Comparison of ENCODE assay signal across 10 mouse cellular contexts in genomic region chr3:137680923-137681322, GRCm38 (mm10). TPM values are rescaled to one million over a fixed set of nuclear protein-coding genes. Genes with fewer than 3 reads are reported as not detected.
DNase-seq lines count a peak whose midpoint lies in the region; ATAC-seq and TF ChIP-seq lines count a peak whose summit lies in the region.
"Had no signal": no experiment of that assay in that cellular context is flagged by ENCODE, and none has a peak within 500 bp of the region (broad histone marks: within the 10 kb centered on the region; RNA-seq: fewer than 3 reads in every experiment).

No protein-coding gene starts in this region.

- H3K4me3 ChIP-seq in forebrain, postnatal 0 days (ENCODE audit: low read depth, low read length): no peak overlapping the region
- no peak overlapping the region for H3K4me3 ChIP-seq in hindbrain, embryonic 11.5 days (ENCODE audit: low read depth, low read length)
- H3K4me3 ChIP-seq in neural tube, embryonic 12.5 days: no peak overlapping the region
- no peak overlapping the region for H3K4me3 ChIP-seq in thymus, adult 2 months (ENCODE audit: control insufficient read depth, insufficient read depth, low read length)
- H3K4me3 ChIP-seq: limb, embryonic 12.5 days had no signal

- ATAC-seq in Patski: no peak
- ATAC-seq in forebrain, postnatal 0 days: peak; percentile 64
- ATAC-seq in hindbrain, embryonic 11.5 days (ENCODE audit: low FRiP score): peak; percentile 53
- peak; percentile 81 for ATAC-seq in neural tube, embryonic 12.5 days (ENCODE audit: low FRiP score, low read depth)

- no peak for TF ChIP-seq CTCF in Patski (IDR thresholded peaks at IDR 0.05)
- TF ChIP-seq CTCF in forebrain, postnatal 0 days (IDR thresholded peaks at IDR 0.05; ENCODE audit: low read depth): no peak
- TF ChIP-seq CTCF in thymus, adult 2 months (IDR thresholded peaks at IDR 0.05; ENCODE audit: borderline replicate concordance, control insufficient read depth, extremely low read depth, insufficient read depth, low read length, poor library complexity): no peak

- 5% methylated on average over 3 of the region's 3 CpGs for WGBS in forebrain, postnatal 0 days
- WGBS in hindbrain, embryonic 11.5 days: 17% methylated on average over 3 of the region's 3 CpGs
- 5% methylated on average over 3 of the region's 3 CpGs for WGBS in neural tube, embryonic 12.5 days
- WGBS in thymus, adult 2 months: 16% methylated on average over 3 of the region's 3 CpGs

- H3K9ac ChIP-seq in forebrain, postnatal 0 days: no peak overlapping the region; the same call in 1 of the 2 replicates
- H3K9ac ChIP-seq in hindbrain, embryonic 11.5 days (ENCODE audit: low read depth, low read length): no peak overlapping the region
- no peak overlapping the region for H3K9ac ChIP-seq in neural tube, embryonic 12.5 days
- H3K9ac ChIP-seq: limb, embryonic 12.5 days had no signal

- peak overlapping the region; percentile 35; the same call in 1 of the 2 replicates for H3K27ac ChIP-seq in forebrain, postnatal 0 days (ENCODE audit: low read depth, low read length)
- H3K27ac ChIP-seq in hindbrain, embryonic 11.5 days (ENCODE audit: low read depth, low read length): peak overlapping the region; percentile 58; the same call in 1 of the 2 replicates
- H3K27ac ChIP-seq in neural tube, embryonic 12.5 days: no peak overlapping the region
- H3K27ac ChIP-seq in thymus, adult 2 months (ENCODE audit: control insufficient read depth, insufficient read depth, low read length): no peak overlapping the region
- H3K27ac ChIP-seq: limb, embryonic 12.5 days had no signal

- H3K27me3 ChIP-seq in Patski: no peaks in the 10 kb centered on the region
- H3K27me3 ChIP-seq in forebrain, postnatal 0 days (ENCODE audit: insufficient read depth, low read length): no peaks in the 10 kb centered on the region
- H3K27me3 ChIP-seq in hindbrain, embryonic 11.5 days (ENCODE audit: control insufficient read depth, insufficient read depth, low read length): no peaks in the 10 kb centered on the region
- no peaks in the 10 kb centered on the region for H3K27me3 ChIP-seq in neural tube, embryonic 12.5 days (replicated peaks)
- no peaks in the 10 kb centered on the region for H3K27me3 ChIP-seq in thymus, adult 2 months (ENCODE audit: control insufficient read depth, insufficient read depth, low read length)
- H3K27me3 ChIP-seq: limb, embryonic 12.5 days had no signal

- POLR2A ChIA-PET in Patski (lab: Charles Lee): interaction anchor here (0.6 kb wide), 1 partner anchor 68 kb away, joined by 3 read pairs; no protein-coding TSS in a partner anchor

- H3K4me1 ChIP-seq in forebrain, postnatal 0 days (ENCODE audit: insufficient read depth): peaks cover 18% of the 10 kb centered on the region
- H3K4me1 ChIP-seq in hindbrain, embryonic 11.5 days (replicated peaks; ENCODE audit: control insufficient read depth, insufficient read depth, low read length): peaks cover 7% of the 10 kb centered on the region; the same call in 1 of the 2 replicates
- H3K4me1 ChIP-seq in neural tube, embryonic 12.5 days: peaks cover 17% of the 10 kb centered on the region
- no peaks in the 10 kb centered on the region for H3K4me1 ChIP-seq in thymus, adult 2 months (replicated peaks; ENCODE audit: control insufficient read depth, insufficient read depth, low read length)

- no peaks in the 10 kb centered on the region for H3K9me3 ChIP-seq in forebrain, postnatal 0 days (ENCODE audit: low read length)
- no peaks in the 10 kb centered on the region for H3K9me3 ChIP-seq in hindbrain, embryonic 11.5 days (ENCODE audit: control insufficient read depth, low read length)
- H3K9me3 ChIP-seq in neural tube, embryonic 12.5 days: no peaks in the 10 kb centered on the region
- H3K9me3 ChIP-seq: limb, embryonic 12.5 days had no signal

- in situ Hi-C loops in Patski (cut with MboI; ENCODE audit: low pct_unique_long_range_greater_than_20kb): no loop called here

- DNase-seq in Patski (ENCODE audit: low read depth, low spot score): peak; percentile 15
- DNase-seq in brain, embryonic 18.5 days (ENCODE audit: low read depth, low spot score): peak; percentile 22
- peak; percentile 63 for DNase-seq in forebrain, postnatal 0 days
- DNase-seq in hindbrain, embryonic 11.5 days (ENCODE audit: low spot score): peak; percentile 22
- DNase-seq in layer of hippocampus, postnatal 25 days (ENCODE audit: extremely low spot score in 1 of 2, low spot score in 1 of 2): peak; percentile 28 to 41
- no peak for DNase-seq in c-Kit-positive CD71-positive TER-119-positive erythroid progenitor cells, embryonic 14.5 days (ENCODE audit: low spot score)
- no peak for DNase-seq in thymus, adult 2 months

- H3K36me3 ChIP-seq in forebrain, postnatal 0 days (ENCODE audit: insufficient read depth): no peaks in the 10 kb centered on the region
- H3K36me3 ChIP-seq in hindbrain, embryonic 11.5 days (ENCODE audit: control insufficient read depth, insufficient read depth, low read length): no peaks in the 10 kb centered on the region
- no peaks in the 10 kb centered on the region for H3K36me3 ChIP-seq in neural tube, embryonic 12.5 days
- H3K36me3 ChIP-seq in thymus, adult 2 months (ENCODE audit: control insufficient read depth, insufficient read depth, low read length): no peaks in the 10 kb centered on the region
- H3K36me3 ChIP-seq: limb, embryonic 12.5 days had no signal

- H3K4me2 ChIP-seq in forebrain, postnatal 0 days (ENCODE audit: low read depth): no peak overlapping the region
- H3K4me2 ChIP-seq in hindbrain, embryonic 11.5 days (replicated peaks; ENCODE audit: low read depth, low read length): no peak overlapping the region
- H3K4me2 ChIP-seq in neural tube, embryonic 12.5 days (replicated peaks): no peak overlapping the region
- H3K4me2 ChIP-seq: limb, embryonic 12.5 days had no signal

- CTCF ChIA-PET in Patski (lab: Charles Lee): no interaction called here

- TF ChIP-seq POLR2A in thymus, adult 2 months (IDR thresholded peaks at IDR 0.05; ENCODE audit: control insufficient read depth, extremely low read depth, insufficient read depth, low read length, poor library complexity): no peak

RNA-seq across cellular contexts. Expression of gene Gm21962, which starts 9.6 kb away (rescaled TPM):
- polyA plus RNA-seq in Patski (2021): not detected
- total RNA-seq in forebrain, postnatal 0 days (2014; rRNA removed): 0.19 TPM in 1 of 2 replicates, not detected in the other
- polyA plus RNA-seq in forebrain, postnatal 0 days (2015; fragmentation: Nextera tagmentation; extraction: Ambion mirVana): not detected in 2 replicates
- polyA plus RNA-seq in hindbrain, embryonic 11.5 days (2014; fragmentation: Nextera tagmentation; extraction: Ambion mirVana): not detected in 2 replicates
- not detected for total RNA-seq in layer of hippocampus, postnatal 25 days (2021)
- polyA plus RNA-seq in neural tube, embryonic 12.5 days (2016; fragmentation: Nextera tagmentation; extraction: Ambion mirVana): not detected in 2 replicates
- not detected in 2 replicates for polyA plus RNA-seq in thymus, adult 2 months (2012; rRNA removed)
- polyA plus RNA-seq: limb, embryonic 12.5 days; testis, adult 2 months had no signal

RNA-seq across cellular contexts. Expression of gene Ddit4l, which starts 59.5 kb away (rescaled TPM):
- polyA plus RNA-seq in Patski (2021): 29.7 TPM
- 1.8 and 4.6 TPM in 2 replicates for total RNA-seq in forebrain, postnatal 0 days (2014; rRNA removed)
- polyA plus RNA-seq in forebrain, postnatal 0 days (2015; fragmentation: Nextera tagmentation; extraction: Ambion mirVana): 5.5 and 5.6 TPM in 2 replicates
- 8.3 and 8.6 TPM in 2 replicates for polyA plus RNA-seq in hindbrain, embryonic 11.5 days (2014; fragmentation: Nextera tagmentation; extraction: Ambion mirVana)
- 10 to 100 TPM in 1 of 2 experiments, 1 to 10 TPM in 1; 9.2 to 11.8 TPM for total RNA-seq in layer of hippocampus, postnatal 25 days (2021)
- 14.9 and 15.0 TPM in 2 replicates for polyA plus RNA-seq in neural tube, embryonic 12.5 days (2016; fragmentation: Nextera tagmentation; extraction: Ambion mirVana)
- 0.71 and 1.4 TPM in 2 replicates for polyA plus RNA-seq in thymus, adult 2 months (2012; rRNA removed)

Comparison
In these comparisons a context has a peak if more than half of its experiments do, and no peak if none do; other contexts are left out.
1. DNase-seq: peak in Patski (single experiment), brain, embryonic 18.5 days (single experiment), forebrain, postnatal 0 days (single experiment), hindbrain, embryonic 11.5 days (single experiment) and layer of hippocampus, postnatal 25 days (2 of 2); none in c-Kit-positive CD71-positive TER-119-positive erythroid progenitor cells, embryonic 14.5 days (single experiment) and thymus, adult 2 months (single experiment).
2. H3K27ac ChIP-seq: peak in forebrain, postnatal 0 days (single experiment) and hindbrain, embryonic 11.5 days (single experiment); none in neural tube, embryonic 12.5 days (single experiment) and thymus, adult 2 months (single experiment).